Mouse (Mus musculus) ZHBTc4 (cell line): ENCODE measurements around the gene Gna11.

Source experiments
- DNase-seq: peaks from one replicate; pipeline ENCODE4 v3.0.0-alpha.2; 2011; ENCODE audit warnings: low read depth, low spot score

Gene Gna11

GRCm38 (mm10) chr10:81485479-81486018 is 59.4 kb downstream of the Gna11 start:
- no peak for DNase-seq

- DNase-seq, result peak; percentile 43
Observed at GRCm38 (mm10) chr10:81485060-81485449, 59.9 kb downstream of the Gna11 start.

- DNase-seq, result no peak
Observed at GRCm38 (mm10) chr10:81484441-81485059, 60.4 kb downstream of the Gna11 start.

- peak; percentile 94 for DNase-seq
Observed at GRCm38 (mm10) chr10:81483983-81484382, 61.0 kb downstream of the Gna11 start.

- DNase-seq, result peak; percentile 64
Observed at GRCm38 (mm10) chr10:81482533-81482889, 62.5 kb downstream of the Gna11 start, which contains the start of gene Celf5. Celf5 (minus strand) TSS chr10:81482709.

- DNase-seq, result peak; percentile 26
Observed at GRCm38 (mm10) chr10:81481605-81482532, 63.1 kb downstream of the Gna11 start.
